Mouse (Mus musculus): ENCODE results near the gene Ttc23. TPM values are rescaled to one million over a fixed set of nuclear protein-coding genes. Genes with fewer than 3 reads are reported as not detected.

Gene Ttc23
- polyA plus RNA-seq, 1 experiment from 2014 or later, result 41.7 TPM

DNA sequence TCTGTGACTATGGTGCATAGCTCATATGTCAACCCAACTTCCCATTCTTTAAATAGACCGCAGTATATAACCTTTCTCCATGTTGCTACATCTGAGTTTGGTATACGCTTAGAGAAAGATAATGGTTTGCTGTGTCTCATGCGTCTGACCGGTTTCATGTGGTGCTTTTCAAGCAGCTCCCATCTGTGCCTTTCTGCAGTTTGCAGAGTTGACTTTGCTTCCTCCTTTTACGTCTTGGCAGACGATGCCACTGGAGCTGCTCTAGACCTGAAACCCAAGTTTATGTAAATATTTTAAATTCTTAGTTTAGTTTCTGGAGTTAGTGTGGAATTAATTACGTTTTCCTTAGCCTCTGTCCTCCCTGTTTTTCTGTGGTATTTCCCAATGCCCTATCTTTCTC lies 7.5 kb downstream of the Ttc23 start:
- Histone ChIP-seq H3K4me3 (ENCODE audit: low read length) (no peak overlapping the region), H3K9ac (ENCODE audit: low read depth, low read length) (no peak overlapping the region), H3K27ac (ENCODE audit: low read depth, low read length) (no peak overlapping the region), H3K27me3 (ENCODE audit: control insufficient read depth, insufficient read depth, low read length) (no peaks in the 10 kb centered on the region), H3K4me2 (replicated peaks; ENCODE audit: low read depth, low read length) (no peak overlapping the region), H3K36me3 (ENCODE audit: control insufficient read depth, insufficient read depth, low read length) (0 out of 2 replicates have a peak, but pooled peaks cover 3% of the 10 kb centered on the region), H3K9me3 (ENCODE audit: control insufficient read depth, low read length) (no peaks in the 10 kb centered on the region), H3K4me1 (ENCODE audit: control insufficient read depth, insufficient read depth, low read length) (peaks cover 13% of the 10 kb centered on the region; the same call in 1 of the 2 replicates)
- ATAC-seq (ENCODE audit: low FRiP score, low TSS enrichment), result no peak
- WGBS, result 76% methylated on average over 7 of the region's 7 CpGs

DNA sequence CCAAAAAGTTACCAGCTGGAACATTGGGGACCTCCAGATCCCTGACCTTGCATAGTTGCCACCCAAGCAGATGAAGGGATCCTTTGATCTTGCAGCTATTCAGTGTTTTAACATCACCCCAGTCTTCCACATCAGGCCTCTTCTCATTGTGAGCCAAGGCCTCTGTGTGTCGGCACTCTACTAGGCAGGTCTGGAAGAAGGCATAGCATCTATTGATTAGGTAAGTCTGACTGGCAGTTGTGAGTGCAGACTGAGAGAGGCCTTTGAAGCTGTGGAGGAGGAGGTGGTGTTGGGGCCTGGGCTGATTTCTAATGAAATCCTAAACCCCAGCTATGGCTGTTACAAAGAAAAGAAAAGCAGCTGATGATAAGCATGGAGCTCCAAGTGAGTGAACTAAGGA lies 8.0 kb downstream of the Ttc23 start:
- Histone ChIP-seq H3K4me1 (ENCODE audit: control insufficient read depth, insufficient read depth, low read length) (peaks cover 10% of the 10 kb centered on the region; the same call in 1 of the 2 replicates), H3K4me3 (ENCODE audit: low read length) (peak overlapping the region; percentile 13; the same call in 1 of the 2 replicates), H3K9me3 (ENCODE audit: control insufficient read depth, low read length) (no peaks in the 10 kb centered on the region), H3K27ac (ENCODE audit: low read depth, low read length) (peak overlapping the region; percentile 26; the same call in 1 of the 2 replicates), H3K36me3 (ENCODE audit: control insufficient read depth, insufficient read depth, low read length) (0 out of 2 replicates have a peak, but pooled peaks cover 3% of the 10 kb centered on the region), H3K9ac (ENCODE audit: low read depth, low read length) (no peak overlapping the region), H3K4me2 (replicated peaks; ENCODE audit: low read depth, low read length) (peak overlapping the region; percentile 15; the same call in 1 of the 2 replicates), H3K27me3 (ENCODE audit: control insufficient read depth, insufficient read depth, low read length) (no peaks in the 10 kb centered on the region)
- 9% methylated on average over 1 of the region's 1 CpGs for WGBS
- peak; percentile 76 for ATAC-seq (ENCODE audit: low FRiP score, low TSS enrichment)

DNA sequence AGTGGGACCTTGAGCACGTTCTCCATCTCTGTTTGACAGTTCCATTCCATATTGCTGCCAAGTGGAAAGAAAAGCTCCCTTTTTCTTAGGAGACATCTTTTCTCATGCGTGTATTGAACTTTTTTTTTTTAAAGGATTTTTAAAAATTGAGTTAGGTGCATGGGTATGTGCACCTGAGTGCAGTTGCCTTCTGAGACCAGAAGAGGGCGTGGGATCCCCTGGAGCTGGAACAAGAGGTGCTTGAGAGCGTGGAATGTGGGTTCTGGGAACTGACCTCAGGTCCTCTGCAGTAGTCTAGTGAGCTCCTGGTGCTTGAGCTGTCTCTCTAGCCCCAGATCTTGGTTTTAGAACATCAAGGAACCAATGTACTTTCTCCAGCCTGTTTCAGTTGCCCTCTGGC lies 10.9 kb downstream of the Ttc23 start:
- Histone ChIP-seq H3K4me3 (ENCODE audit: low read length) (no peak overlapping the region), H3K4me1 (ENCODE audit: control insufficient read depth, insufficient read depth, low read length) (peaks cover 10% of the 10 kb centered on the region; the same call in 1 of the 2 replicates), H3K9ac (ENCODE audit: low read depth, low read length) (no peak overlapping the region), H3K9me3 (ENCODE audit: control insufficient read depth, low read length) (no peaks in the 10 kb centered on the region), H3K27ac (ENCODE audit: low read depth, low read length) (no peak overlapping the region), H3K36me3 (ENCODE audit: control insufficient read depth, insufficient read depth, low read length) (peaks cover 11% of the 10 kb centered on the region; the same call in 1 of the 2 replicates), H3K4me2 (replicated peaks; ENCODE audit: low read depth, low read length) (no peak overlapping the region), H3K27me3 (ENCODE audit: control insufficient read depth, insufficient read depth, low read length) (no peaks in the 10 kb centered on the region)
- no peak for ATAC-seq (ENCODE audit: low FRiP score, low TSS enrichment)
- 87% methylated on average over 4 of the region's 4 CpGs for WGBS

DNA sequence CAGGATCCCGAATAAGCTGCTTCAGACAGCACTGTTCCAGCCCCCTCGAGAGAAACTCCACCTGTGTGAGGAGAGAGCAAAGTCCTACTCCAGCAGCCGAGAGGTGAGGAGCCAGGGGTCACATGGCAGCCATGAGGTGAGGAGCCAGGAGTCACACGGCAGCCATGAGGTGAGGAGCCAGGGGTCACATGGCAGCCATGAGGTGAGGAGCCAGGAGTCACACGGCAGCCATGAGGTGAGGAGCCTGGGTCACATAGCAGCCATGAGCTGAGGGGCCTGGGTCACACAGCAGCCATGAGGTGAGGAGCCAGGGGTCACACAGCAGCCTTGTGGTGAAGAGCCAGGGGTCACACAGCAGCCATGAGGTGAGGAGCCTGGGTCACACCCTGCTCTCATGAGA lies 15.2 kb downstream of the Ttc23 start:
- H3K4me1 ChIP-seq (ENCODE audit: control insufficient read depth, insufficient read depth, low read length), result no peaks in the 10 kb centered on the region
- H3K9me3 ChIP-seq (ENCODE audit: control insufficient read depth, low read length), result no peaks in the 10 kb centered on the region
- 66% methylated on average over 5 of the region's 5 CpGs for WGBS
- ATAC-seq (ENCODE audit: low FRiP score, low TSS enrichment), result no peak
- H3K27me3 ChIP-seq (ENCODE audit: control insufficient read depth, insufficient read depth, low read length), result no peaks in the 10 kb centered on the region
- no peak overlapping the region for H3K4me3 ChIP-seq (ENCODE audit: low read length)
- H3K4me2 ChIP-seq (replicated peaks; ENCODE audit: low read depth, low read length), result no peak overlapping the region
- no peak overlapping the region for H3K27ac ChIP-seq (ENCODE audit: low read depth, low read length)
- no peak overlapping the region for H3K9ac ChIP-seq (ENCODE audit: low read depth, low read length)
- H3K36me3 ChIP-seq (ENCODE audit: control insufficient read depth, insufficient read depth, low read length), result peaks cover 36% of the 10 kb centered on the region; the same call in 1 of the 2 replicates

DNA sequence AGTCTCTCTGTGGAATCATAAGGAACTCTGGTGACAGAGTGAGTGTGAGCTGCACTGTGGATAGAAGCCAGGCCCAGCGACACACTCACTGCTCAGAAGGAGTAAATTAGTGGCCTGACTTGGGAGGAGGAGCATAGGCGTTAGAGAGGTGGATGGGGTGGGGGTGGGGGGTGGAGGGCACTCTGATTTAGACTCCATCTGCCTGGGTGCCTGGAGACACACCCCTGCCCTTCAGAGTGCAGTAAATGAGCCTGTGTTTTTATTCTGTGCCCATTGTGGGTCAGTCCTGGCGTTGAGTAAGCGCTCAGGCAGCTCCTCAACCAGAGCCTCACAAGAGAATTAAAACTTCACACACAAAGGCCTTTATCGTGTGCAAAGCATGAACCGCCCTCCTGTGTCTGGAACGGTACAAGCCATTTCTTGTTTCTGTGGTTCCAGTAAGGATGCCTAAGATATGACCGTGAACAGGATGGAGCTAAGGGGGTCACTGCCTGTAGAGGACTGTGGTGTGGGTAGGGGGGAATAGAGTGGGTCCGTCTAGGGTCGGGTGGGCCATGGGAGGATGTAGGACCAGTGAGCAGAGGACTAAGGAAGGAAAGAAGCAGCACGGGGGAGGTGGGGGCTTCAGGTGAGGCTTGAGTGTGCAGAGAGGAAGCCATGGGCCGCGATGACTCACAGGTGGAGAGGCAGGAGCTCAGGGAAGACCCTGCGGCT lies 16.9 kb downstream of the Ttc23 start:
- Histone ChIP-seq H3K36me3 (ENCODE audit: control insufficient read depth, insufficient read depth, low read length) (peaks cover 43% of the 10 kb centered on the region; the same call in 1 of the 2 replicates), H3K4me3 (ENCODE audit: low read length) (no peak overlapping the region), H3K27ac (ENCODE audit: low read depth, low read length) (no peak overlapping the region), H3K4me2 (replicated peaks; ENCODE audit: low read depth, low read length) (no peak overlapping the region), H3K4me1 (ENCODE audit: control insufficient read depth, insufficient read depth, low read length) (no peaks in the 10 kb centered on the region), H3K9me3 (ENCODE audit: control insufficient read depth, low read length) (no peaks in the 10 kb centered on the region), H3K27me3 (ENCODE audit: control insufficient read depth, insufficient read depth, low read length) (no peaks in the 10 kb centered on the region), H3K9ac (ENCODE audit: low read depth, low read length) (no peak overlapping the region)
- 0 out of 2 replicates have a peak, but pooled peaks have one; percentile 66 for ATAC-seq (ENCODE audit: low FRiP score, low TSS enrichment)
- WGBS, result 75% methylated on average over 14 of the region's 14 CpGs

DNA sequence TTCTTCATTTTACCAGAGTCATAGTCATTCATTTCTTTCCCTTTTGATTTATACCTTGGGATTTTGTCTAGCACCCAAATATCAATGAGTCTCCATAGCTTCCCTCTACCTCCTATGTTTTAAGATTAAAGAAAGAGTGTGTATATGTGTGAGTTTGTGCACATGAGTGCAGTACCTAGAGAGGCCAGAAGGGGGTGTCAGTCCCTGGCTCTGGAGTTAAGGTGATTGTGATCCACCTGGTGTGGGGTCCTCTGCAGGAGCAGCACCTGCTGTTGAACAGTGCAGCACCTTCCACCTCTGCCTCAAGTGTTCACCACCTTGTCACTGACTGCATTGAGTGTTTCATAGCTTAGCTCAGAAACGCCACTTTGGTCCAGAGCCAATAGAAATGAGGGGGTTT lies 23.8 kb downstream of the Ttc23 start:
- Histone ChIP-seq H3K4me1 (ENCODE audit: control insufficient read depth, insufficient read depth, low read length) (no peaks in the 10 kb centered on the region), H3K9ac (ENCODE audit: low read depth, low read length) (no peak overlapping the region), H3K27me3 (ENCODE audit: control insufficient read depth, insufficient read depth, low read length) (no peaks in the 10 kb centered on the region), H3K36me3 (ENCODE audit: control insufficient read depth, insufficient read depth, low read length) (peaks cover 34% of the 10 kb centered on the region), H3K9me3 (ENCODE audit: control insufficient read depth, low read length) (no peaks in the 10 kb centered on the region), H3K27ac (ENCODE audit: low read depth, low read length) (no peak overlapping the region), H3K4me3 (ENCODE audit: low read length) (no peak overlapping the region), H3K4me2 (replicated peaks; ENCODE audit: low read depth, low read length) (no peak overlapping the region)
- ATAC-seq (ENCODE audit: low FRiP score, low TSS enrichment), result no peak
- 92% methylated on average over 1 of the region's 1 CpGs for WGBS

DNA sequence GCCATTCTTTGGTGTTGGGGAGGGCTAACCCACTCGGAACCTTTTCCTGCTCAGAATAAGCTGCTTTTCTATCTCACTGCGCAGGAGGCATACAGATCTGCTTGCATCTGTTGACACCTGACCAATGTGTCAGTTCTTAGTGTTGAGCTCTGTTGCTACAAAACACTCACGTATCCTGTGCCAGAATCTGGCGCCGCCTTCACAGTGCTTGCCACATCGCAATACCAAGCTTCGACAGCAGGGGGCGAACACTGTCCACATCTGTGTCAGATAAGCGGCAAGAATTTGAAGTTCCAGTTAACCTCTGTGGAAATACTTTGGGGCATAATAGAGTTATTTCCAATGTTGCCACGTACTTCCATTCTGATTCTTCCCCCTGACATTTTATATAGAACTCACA lies 25.4 kb downstream of the Ttc23 start:
- H3K27ac ChIP-seq (ENCODE audit: low read depth, low read length), result no peak overlapping the region
- 0 out of 2 replicates have a peak, but pooled peaks have one; percentile 60 for ATAC-seq (ENCODE audit: low FRiP score, low TSS enrichment)
- H3K9me3 ChIP-seq (ENCODE audit: control insufficient read depth, low read length), result no peaks in the 10 kb centered on the region
- H3K27me3 ChIP-seq (ENCODE audit: control insufficient read depth, insufficient read depth, low read length), result no peaks in the 10 kb centered on the region
- H3K4me2 ChIP-seq (replicated peaks; ENCODE audit: low read depth, low read length), result no peak overlapping the region
- H3K4me3 ChIP-seq (ENCODE audit: low read length), result no peak overlapping the region
- no peaks in the 10 kb centered on the region for H3K4me1 ChIP-seq (ENCODE audit: control insufficient read depth, insufficient read depth, low read length)
- H3K9ac ChIP-seq (ENCODE audit: low read depth, low read length), result no peak overlapping the region
- 11% methylated on average over 10 of the region's 10 CpGs for WGBS
- peaks cover 20% of the 10 kb centered on the region for H3K36me3 ChIP-seq (ENCODE audit: control insufficient read depth, insufficient read depth, low read length)

DNA sequence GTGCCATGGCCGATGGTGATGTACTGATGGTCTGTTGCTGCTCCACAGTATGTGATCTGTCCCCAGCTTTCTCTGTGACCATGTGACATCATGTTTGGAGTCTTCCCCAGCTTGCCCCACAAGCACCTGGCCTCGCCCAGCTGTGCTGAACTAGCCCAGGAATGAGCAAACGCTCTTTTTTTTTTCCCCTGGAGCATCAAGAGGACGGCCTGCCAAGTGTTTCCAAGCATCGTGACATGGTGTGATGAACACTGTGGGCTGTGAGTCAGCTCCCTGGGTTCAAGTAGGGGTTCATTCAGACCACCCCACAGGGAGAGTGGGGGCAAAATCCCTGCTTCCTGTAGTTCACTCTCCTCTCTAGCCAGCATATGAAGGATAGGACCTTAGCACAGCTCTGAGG lies 26.4 kb downstream of the Ttc23 start:
- WGBS, result 93% methylated on average over 5 of the region's 5 CpGs
- ATAC-seq (ENCODE audit: low FRiP score, low TSS enrichment), result no peak
- H3K4me2 ChIP-seq (replicated peaks; ENCODE audit: low read depth, low read length), result no peak overlapping the region
- H3K9ac ChIP-seq (ENCODE audit: low read depth, low read length), result no peak overlapping the region
- no peak overlapping the region for H3K4me3 ChIP-seq (ENCODE audit: low read length)
- H3K36me3 ChIP-seq (ENCODE audit: control insufficient read depth, insufficient read depth, low read length), result peaks cover 16% of the 10 kb centered on the region
- no peaks in the 10 kb centered on the region for H3K27me3 ChIP-seq (ENCODE audit: control insufficient read depth, insufficient read depth, low read length)
- H3K9me3 ChIP-seq (ENCODE audit: control insufficient read depth, low read length), result no peaks in the 10 kb centered on the region
- H3K27ac ChIP-seq (ENCODE audit: low read depth, low read length), result no peak overlapping the region
- no peaks in the 10 kb centered on the region for H3K4me1 ChIP-seq (ENCODE audit: control insufficient read depth, insufficient read depth, low read length)

DNA sequence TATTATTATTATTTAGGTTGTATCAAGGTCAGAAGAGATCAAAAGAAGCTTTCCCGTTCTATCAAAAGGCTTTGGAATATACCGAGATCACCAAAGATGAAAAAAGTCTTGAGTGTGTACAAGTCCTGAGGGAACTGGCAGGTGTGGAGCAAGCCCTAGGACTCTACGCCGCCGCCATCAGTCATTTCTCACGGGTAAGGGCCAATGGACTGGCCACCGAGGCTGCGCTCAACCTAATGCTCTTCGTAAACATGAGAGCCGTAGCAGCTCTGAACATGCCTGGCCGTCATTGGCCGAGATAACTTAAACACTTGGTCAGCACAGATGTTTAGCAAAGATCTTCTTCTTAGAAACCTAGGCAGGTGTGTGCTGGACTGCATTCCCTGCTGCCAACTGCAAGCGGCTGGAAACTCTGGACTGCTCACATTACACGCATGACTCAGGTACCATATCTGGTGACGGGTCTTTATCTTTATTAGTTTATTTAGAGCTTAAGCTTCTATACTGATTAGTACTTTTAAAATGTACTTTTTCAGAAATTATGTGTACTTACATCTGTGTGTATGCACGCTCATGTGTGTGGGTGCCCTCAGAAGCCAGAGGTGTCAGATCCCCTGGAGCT lies 31.8 kb downstream of the Ttc23 start:
- no peak overlapping the region for H3K27ac ChIP-seq (ENCODE audit: low read depth, low read length)

More for the DNA sequence above, 31.8 kb downstream of the Ttc23 start:
- WGBS, result 90% methylated on average over 16 of the region's 16 CpGs
- Histone ChIP-seq H3K4me3 (ENCODE audit: low read length) (no peak overlapping the region), H3K4me2 (replicated peaks; ENCODE audit: low read depth, low read length) (no peak overlapping the region), H3K27me3 (ENCODE audit: control insufficient read depth, insufficient read depth, low read length) (no peaks in the 10 kb centered on the region), H3K4me1 (ENCODE audit: control insufficient read depth, insufficient read depth, low read length) (no peaks in the 10 kb centered on the region), H3K9me3 (ENCODE audit: control insufficient read depth, low read length) (no peaks in the 10 kb centered on the region), H3K9ac (ENCODE audit: low read depth, low read length) (no peak overlapping the region), H3K36me3 (ENCODE audit: control insufficient read depth, insufficient read depth, low read length) (peaks cover 25% of the 10 kb centered on the region; the same call in 1 of the 2 replicates)
- ATAC-seq (ENCODE audit: low FRiP score, low TSS enrichment), result no peak

All from kidney, embryonic 14.5 days (tissue).